Mouse (Mus musculus): Measurements from ENCODE around the gene Olfr1089. TPM values are rescaled to one million over a fixed set of nuclear protein-coding genes. Genes with fewer than 3 reads are reported as not detected.

The Olfr1089 gene
- not detected in 2 replicates for polyA plus RNA-seq (2015; fragmentation: Nextera tagmentation; extraction: Ambion mirVana)

DNA sequence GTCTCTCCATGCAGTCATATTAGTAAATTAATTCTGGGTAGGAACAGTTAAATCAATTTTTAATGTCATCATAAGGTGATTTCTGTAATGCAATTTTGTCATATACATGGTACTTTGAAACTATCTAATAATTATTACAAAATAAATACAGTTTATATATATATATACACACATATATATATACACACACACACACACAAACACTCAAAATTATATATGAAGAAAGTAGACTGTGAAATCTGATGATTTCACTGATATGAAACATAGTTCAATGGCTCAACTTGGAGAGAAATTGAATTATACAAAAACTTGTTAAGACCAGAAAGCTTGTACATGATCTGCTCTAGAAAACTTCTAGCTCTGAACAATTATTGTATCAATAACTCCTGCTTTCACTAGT, at the start of gene Olfr1089:
TSS of gene Olfr1089 (minus strand) at position 101 of the 400 bp plus-strand sequence.
- no peak for DNase-seq (ENCODE audit: low spot score)

DNA sequence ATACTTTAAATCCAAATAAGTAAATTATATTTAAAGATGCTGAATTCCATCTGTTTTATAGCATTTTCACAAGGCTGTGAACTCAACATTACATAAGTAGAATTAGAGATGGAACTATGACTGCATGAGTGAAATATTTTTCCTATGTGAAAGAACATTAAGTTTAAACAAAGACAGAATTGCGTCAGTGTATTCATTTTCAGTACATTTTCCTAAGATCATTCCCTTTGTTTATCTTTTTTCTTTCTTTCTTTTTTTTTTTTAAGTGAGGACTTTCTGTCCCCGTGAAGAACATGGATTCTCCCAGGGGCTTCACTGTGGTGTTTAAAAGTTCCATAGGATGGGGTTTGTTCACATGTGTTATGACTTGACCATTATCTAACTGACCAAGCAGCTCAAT, 48.7 kb upstream of the Olfr1089 start, which contains the start of gene Olfr1093:
TSS of gene Olfr1093 (plus strand) at position 301 of the 400 bp plus-strand sequence.
- no peak for DNase-seq (ENCODE audit: low spot score)

DNA sequence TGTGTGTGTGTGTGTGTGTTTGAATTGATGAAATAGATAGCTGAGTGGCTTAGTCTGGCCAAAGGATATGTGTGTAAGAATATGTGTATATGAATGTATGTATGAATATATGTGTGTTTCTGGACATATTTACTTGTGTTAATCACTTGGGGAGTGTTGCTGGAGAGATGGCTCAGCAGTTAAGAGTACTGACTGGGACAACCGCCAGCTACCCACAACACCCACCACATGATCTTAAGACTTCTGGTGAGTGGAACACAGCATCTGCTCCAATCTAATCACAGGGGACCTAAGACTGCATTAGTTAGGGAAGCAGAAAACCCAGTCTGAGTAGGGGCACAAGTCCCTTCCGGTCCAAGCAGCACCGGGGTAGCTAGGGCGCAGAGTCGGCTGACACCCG, 27.5 kb upstream of the Olfr1089 start:
- no peak for DNase-seq (ENCODE audit: low spot score)

GRCm38 (mm10) chr2:86758893-86759292, 25.4 kb upstream of the Olfr1089 start, which contains the start of gene Olfr1090:
Gene Olfr1090 (minus strand): TSS chr2:86758993.
- DNase-seq (ENCODE audit: low spot score), result no peak

DNA sequence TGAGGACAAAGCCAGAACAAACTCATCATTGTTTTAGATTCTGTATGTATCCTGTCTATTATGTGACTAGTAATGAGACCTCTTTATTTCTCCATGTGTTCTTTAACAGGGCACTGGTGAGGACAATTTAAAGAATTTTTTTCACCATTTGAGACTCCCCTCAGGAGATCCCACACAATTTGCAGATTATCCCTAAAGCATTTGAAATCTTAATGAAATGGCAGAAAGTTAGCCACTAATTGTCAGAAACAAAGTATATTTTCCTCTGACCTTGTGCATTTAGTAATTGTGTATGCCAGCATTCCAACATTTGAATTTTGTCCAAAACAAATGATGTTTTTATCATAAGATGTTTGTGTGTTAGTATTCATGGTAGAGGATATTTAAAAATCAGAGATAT, 35.2 kb downstream of the Olfr1089 start, which contains the start of gene Olfr1087:
TSS of gene Olfr1087 (minus strand) at position 101 of the 400 bp plus-strand sequence.
- no peak for DNase-seq (ENCODE audit: low spot score)

Other genes starting within 250 kb of the Olfr1089 start
- not detected in 2 replicates for gene Olfr228, start 246.3 kb downstream of the Olfr1089 start, polyA plus RNA-seq (2015; fragmentation: Nextera tagmentation; extraction: Ambion mirVana)
- not detected in 2 replicates for gene Olfr1076, start 225.2 kb downstream of the Olfr1089 start, polyA plus RNA-seq (2015; fragmentation: Nextera tagmentation; extraction: Ambion mirVana)
- gene Olfr1079, start 191.2 kb downstream of the Olfr1089 start, polyA plus RNA-seq (2015; fragmentation: Nextera tagmentation; extraction: Ambion mirVana), result not detected in 2 replicates
- gene Olfr1080, start 175.5 kb downstream of the Olfr1089 start, polyA plus RNA-seq (2015; fragmentation: Nextera tagmentation; extraction: Ambion mirVana), result not detected in 2 replicates
- gene Olfr1082, start 134.7 kb downstream of the Olfr1089 start, polyA plus RNA-seq (2015; fragmentation: Nextera tagmentation; extraction: Ambion mirVana), result not detected in 2 replicates
- not detected in 2 replicates for gene Olfr1084, start 94.0 kb downstream of the Olfr1089 start, polyA plus RNA-seq (2015; fragmentation: Nextera tagmentation; extraction: Ambion mirVana)
- not detected in 2 replicates for gene Olfr1085, start 71.7 kb downstream of the Olfr1089 start, polyA plus RNA-seq (2015; fragmentation: Nextera tagmentation; extraction: Ambion mirVana)
- not detected in 2 replicates for gene Olfr1086, start 53.6 kb downstream of the Olfr1089 start, polyA plus RNA-seq (2015; fragmentation: Nextera tagmentation; extraction: Ambion mirVana)
- gene Olfr1087, start 35.3 kb downstream of the Olfr1089 start, polyA plus RNA-seq (2015; fragmentation: Nextera tagmentation; extraction: Ambion mirVana), result not detected in 2 replicates
- not detected in 2 replicates for gene Olfr1090, start 25.3 kb upstream of the Olfr1089 start, polyA plus RNA-seq (2015; fragmentation: Nextera tagmentation; extraction: Ambion mirVana)
- not detected in 2 replicates for gene Olfr1093, start 48.8 kb upstream of the Olfr1089 start, polyA plus RNA-seq (2015; fragmentation: Nextera tagmentation; extraction: Ambion mirVana)
- gene Olfr141, start 76.3 kb upstream of the Olfr1089 start, polyA plus RNA-seq (2015; fragmentation: Nextera tagmentation; extraction: Ambion mirVana), result not detected in 2 replicates
- gene Olfr1094, start 91.0 kb upstream of the Olfr1089 start, polyA plus RNA-seq (2015; fragmentation: Nextera tagmentation; extraction: Ambion mirVana), result not detected in 2 replicates
- not detected in 2 replicates for gene Olfr1095, start 118.0 kb upstream of the Olfr1089 start, polyA plus RNA-seq (2015; fragmentation: Nextera tagmentation; extraction: Ambion mirVana)
- gene Gm13723, start 141.1 kb upstream of the Olfr1089 start, polyA plus RNA-seq (2015; fragmentation: Nextera tagmentation; extraction: Ambion mirVana), result not detected in 2 replicates
- gene Olfr1097, start 158.5 kb upstream of the Olfr1089 start, polyA plus RNA-seq (2015; fragmentation: Nextera tagmentation; extraction: Ambion mirVana), result not detected in 2 replicates
- not detected in 2 replicates for gene Olfr1098, start 190.8 kb upstream of the Olfr1089 start, polyA plus RNA-seq (2015; fragmentation: Nextera tagmentation; extraction: Ambion mirVana)
- gene Olfr1099, start 227.0 kb upstream of the Olfr1089 start, polyA plus RNA-seq (2015; fragmentation: Nextera tagmentation; extraction: Ambion mirVana), result not detected in 2 replicates
- not detected in 2 replicates for gene Olfr1100, start 246.3 kb upstream of the Olfr1089 start, polyA plus RNA-seq (2015; fragmentation: Nextera tagmentation; extraction: Ambion mirVana)

Measured in thymus, postnatal 0 days (tissue).